ENCODE assay signal across 14 mouse cellular contexts in genomic region chr3:92771573-92771972, GRCm38 (mm10). TPM values are rescaled to one million over a fixed set of nuclear protein-coding genes. Genes with fewer than 3 reads are reported as not detected.
A peak's percentile ranks its signal among the peaks of the same experiment; 100 is the strongest.
DNase-seq lines count a peak whose midpoint lies in the region; ATAC-seq and TF ChIP-seq lines count a peak whose summit lies in the region.
"Had no signal": no experiment of that assay in that cellular context is flagged by ENCODE, and none has a peak within 500 bp of the region (broad histone marks: within the 10 kb centered on the region; RNA-seq: fewer than 3 reads in every experiment).

No protein-coding gene starts in this region.

- no peak for ATAC-seq in kidney, embryonic 16.5 days (ENCODE audit: low FRiP score, low TSS enrichment)
- ATAC-seq in erythroid progenitor cell, adult 5-6 weeks (replicated peaks; ENCODE audit: low FRiP score, poor library complexity, severe bottlenecking) = no peak

- no peak overlapping the region for H3K9ac ChIP-seq in kidney, embryonic 16.5 days (replicated peaks; ENCODE audit: low read length)
- no peak overlapping the region for H3K9ac ChIP-seq in ES-E14 (ENCODE audit: insufficient read depth, low read depth, low read length, poor library complexity, severe bottlenecking)
- H3K9ac ChIP-seq: embryonic facial prominence, embryonic 15.5 days had no signal

- peak; percentile 7 for DNase-seq in kidney, adult 9 months
- DNase-seq in 416B (ENCODE audit: low read depth) (peak; percentile 21), ES-E14 (ENCODE audit: low read depth, low spot score) (peak; percentile 16)
- peak; percentile 9 for DNase-seq in embryo, embryonic 9.5 days (ENCODE audit: extremely low spot score)
- DNase-seq in cerebellum, adult 8-10 months = no peak
- DNase-seq: adrenal gland, postnatal 10 days; heart, postnatal 4 days; layer of hippocampus, postnatal 36 days had no signal

- 26% methylated on average over 3 of the region's 3 CpGs for WGBS in kidney, embryonic 16.5 days

- in situ Hi-C loops in ES-E14 (cut with MboI; ENCODE audit: low sequenced_read_pairs in 2 of 2, unreplicated experiment in 2 of 2) = no loop called here

- H3K4me3 ChIP-seq in kidney, embryonic 16.5 days (ENCODE audit: low read length) = no peak overlapping the region
- no peak overlapping the region for H3K4me3 ChIP-seq in ES-E14 (ENCODE audit: insufficient read depth in 1 of 2, low read depth in 1 of 2, low read length in 2 of 2, poor library complexity in 1 of 2, severe bottlenecking in 1 of 2)
- H3K4me3 ChIP-seq: embryonic facial prominence, embryonic 15.5 days had no signal

- no peaks in the 10 kb centered on the region for H3K4me1 ChIP-seq in kidney, embryonic 16.5 days (ENCODE audit: insufficient read depth, low read length)
- no peaks in the 10 kb centered on the region for H3K4me1 ChIP-seq in ES-E14 (ENCODE audit: control insufficient read depth in 2 of 2, insufficient read depth in 2 of 2, low read length in 2 of 2, poor library complexity in 1 of 2)
- H3K4me1 ChIP-seq: embryonic facial prominence, embryonic 15.5 days had no signal

- H3K36me3 ChIP-seq in kidney, embryonic 16.5 days (ENCODE audit: insufficient read depth, low read length) = no peaks in the 10 kb centered on the region
- no peaks in the 10 kb centered on the region for H3K36me3 ChIP-seq in ES-E14 (ENCODE audit: control insufficient read depth, insufficient read depth, low read length, poor library complexity, severe bottlenecking)
- H3K36me3 ChIP-seq: embryonic facial prominence, embryonic 15.5 days had no signal

- H3K27me3 ChIP-seq in kidney, embryonic 16.5 days (ENCODE audit: insufficient read depth, low read length) = no peaks in the 10 kb centered on the region
- H3K27me3 ChIP-seq: embryonic facial prominence, embryonic 15.5 days had no signal

- H3K27ac ChIP-seq in kidney, embryonic 16.5 days (ENCODE audit: low read length) = no peak overlapping the region
- H3K27ac ChIP-seq in ES-E14 (ENCODE audit: insufficient read depth, low read depth, low read length, poor library complexity, severe bottlenecking) = no peak overlapping the region
- H3K27ac ChIP-seq: embryonic facial prominence, embryonic 15.5 days had no signal

- H3K4me2 ChIP-seq in kidney, embryonic 16.5 days (replicated peaks; ENCODE audit: low read depth, low read length) = no peak overlapping the region
- H3K4me2 ChIP-seq: embryonic facial prominence, embryonic 15.5 days had no signal

- no peaks in the 10 kb centered on the region for H3K9me3 ChIP-seq in kidney, embryonic 16.5 days (ENCODE audit: low read length)
- no peaks in the 10 kb centered on the region for H3K9me3 ChIP-seq in ES-E14 (ENCODE audit: control insufficient read depth, insufficient read depth, low read depth, low read length)
- H3K9me3 ChIP-seq: embryonic facial prominence, embryonic 15.5 days had no signal

TF ChIP-seq in ES-E14, 5 proteins besides CTCF, POLR2A, EP300 and RAD21:
- TF ChIP-seq ZC3H11A (IDR thresholded peaks at IDR 0.05; ENCODE audit: borderline replicate concordance, low read depth, low read length) = peak; percentile 39; the same call in 1 of the 2 replicates
- TF ChIP-seq MAFK (IDR thresholded peaks at IDR 0.05; ENCODE audit: insufficient read depth, low read depth, low read length) = peak; percentile 54; the same call in 1 of the 2 replicates
- TF ChIP-seq HCFC1 (IDR thresholded peaks at IDR 0.05; ENCODE audit: borderline replicate concordance, insufficient read depth, low read length) = no peak

RNA-seq across cellular contexts. Expression of gene Lce1h, which starts 6.7 kb away (rescaled TPM):
- polyA plus RNA-seq in kidney, embryonic 16.5 days (2015; fragmentation: Nextera tagmentation; extraction: Ambion mirVana) = not detected in 2 replicates
- 4.7 TPM in 1 of 2 replicates, not detected in the other for total RNA-seq in ES-E14 (2012; rRNA removed)
- not detected in 2 replicates for total RNA-seq in erythroid progenitor cell, adult 5-6 weeks (2015; ENCODE audit: low replicate concordance)
- total RNA-seq in erythroid progenitor cell, adult 5-6 weeks (2017; ENCODE audit: low replicate concordance) = not detected in 2 replicates
- total RNA-seq: adrenal gland, postnatal 10 days; heart, adult 8-10 months; heart, postnatal 4 days; layer of hippocampus, postnatal 36 days had no signal
- polyA plus RNA-seq: kidney, embryonic 14.5 days; limb, embryonic 14.5 days had no signal

RNA-seq across cellular contexts. Expression of gene Lce1i, which starts 7.1 kb away (rescaled TPM):
- polyA plus RNA-seq in kidney, embryonic 16.5 days (2015; fragmentation: Nextera tagmentation; extraction: Ambion mirVana) = not detected in 2 replicates
- not detected in 2 replicates for total RNA-seq in ES-E14 (2012; rRNA removed)
- total RNA-seq in erythroid progenitor cell, adult 5-6 weeks (2015; ENCODE audit: low replicate concordance) = not detected in 2 replicates
- total RNA-seq in erythroid progenitor cell, adult 5-6 weeks (2017; ENCODE audit: low replicate concordance) = not detected in 2 replicates
- total RNA-seq: adrenal gland, postnatal 10 days; heart, adult 8-10 months; heart, postnatal 4 days; layer of hippocampus, postnatal 36 days had no signal
- polyA plus RNA-seq: kidney, embryonic 14.5 days; limb, embryonic 14.5 days had no signal

RNA-seq across cellular contexts. Expression of gene Lce1j, which starts 18.7 kb away (rescaled TPM):
- not detected in 2 replicates for polyA plus RNA-seq in kidney, embryonic 16.5 days (2015; fragmentation: Nextera tagmentation; extraction: Ambion mirVana)
- total RNA-seq in ES-E14 (2012; rRNA removed) = not detected in 2 replicates
- total RNA-seq in erythroid progenitor cell, adult 5-6 weeks (2015; ENCODE audit: low replicate concordance) = not detected in 2 replicates
- total RNA-seq in erythroid progenitor cell, adult 5-6 weeks (2017; ENCODE audit: low replicate concordance) = not detected in 2 replicates
- total RNA-seq: adrenal gland, postnatal 10 days; heart, adult 8-10 months; heart, postnatal 4 days; layer of hippocampus, postnatal 36 days had no signal
- polyA plus RNA-seq: kidney, embryonic 14.5 days; limb, embryonic 14.5 days had no signal

RNA-seq across cellular contexts. Expression of gene Lce1g, which starts 19.4 kb away (rescaled TPM):
- polyA plus RNA-seq in kidney, embryonic 16.5 days (2015; fragmentation: Nextera tagmentation; extraction: Ambion mirVana) = 0.17 TPM in 1 of 2 replicates, not detected in the other
- total RNA-seq in ES-E14 (2012; rRNA removed) = not detected in 2 replicates
- total RNA-seq in erythroid progenitor cell, adult 5-6 weeks (2015; ENCODE audit: low replicate concordance) = not detected in 2 replicates
- not detected in 2 replicates for total RNA-seq in erythroid progenitor cell, adult 5-6 weeks (2017; ENCODE audit: low replicate concordance)
- total RNA-seq: adrenal gland, postnatal 10 days; heart, adult 8-10 months; heart, postnatal 4 days; layer of hippocampus, postnatal 36 days had no signal
- polyA plus RNA-seq: kidney, embryonic 14.5 days; limb, embryonic 14.5 days had no signal

RNA-seq across cellular contexts. Expression of gene Gm38119, which starts 32.7 kb away (rescaled TPM):
- polyA plus RNA-seq in kidney, embryonic 16.5 days (2015; fragmentation: Nextera tagmentation; extraction: Ambion mirVana) = not detected in 2 replicates
- not detected in 2 replicates for total RNA-seq in ES-E14 (2012; rRNA removed)
- not detected in 2 replicates for total RNA-seq in erythroid progenitor cell, adult 5-6 weeks (2015; ENCODE audit: low replicate concordance)
- total RNA-seq in erythroid progenitor cell, adult 5-6 weeks (2017; ENCODE audit: low replicate concordance) = not detected in 2 replicates
- total RNA-seq: adrenal gland, postnatal 10 days; heart, adult 8-10 months; heart, postnatal 4 days; layer of hippocampus, postnatal 36 days had no signal
- polyA plus RNA-seq: embryonic facial prominence, embryonic 15.5 days; kidney, embryonic 14.5 days; limb, embryonic 14.5 days had no signal
